Mouse (Mus musculus) G1E (cell line): ENCODE data around the gene Mien1. TPM values are rescaled to one million over a fixed set of nuclear protein-coding genes. Genes with fewer than 3 reads are reported as not detected.

Experiments used
- ATAC-seq: 2 replicates; pipeline ENCODE4 v1.8.0; 2016; ENCODE audit warnings: mild to moderate bottlenecking; ENCODE audit not compliant: insufficient number of reproducible peaks, poor library complexity, low FRiP score, severe bottlenecking; ENCODE audit errors: extremely low read depth
- DNase-seq: peaks from one replicate; pipeline ENCODE4 v3.0.0; 2012; ENCODE audit warnings: low spot score
- H3K27me3 ChIP-seq: 2 replicates; pipeline ENCODE4 v1.6.1; 2012; ENCODE audit warnings: mild to moderate bottlenecking, low read length, inconsistent platforms; ENCODE audit not compliant: insufficient read depth
- H3K36me3 ChIP-seq: replicated peaks from 2 replicates; pipeline ENCODE3; 2012; ENCODE audit warnings: mild to moderate bottlenecking, inconsistent platforms
- H3K4me1 ChIP-seq: 2 replicates; pipeline ENCODE4 v1.6.1; 2012; ENCODE audit warnings: low read depth, low read length, inconsistent platforms, mixed read lengths; ENCODE audit not compliant: insufficient read depth
- H3K4me3 ChIP-seq: 2 replicates; pipeline ENCODE4 v1.5.1; 2012; ENCODE audit warnings: low read depth, mild to moderate bottlenecking, inconsistent platforms, low read length, moderate library complexity, mixed read lengths
- H3K9me3 ChIP-seq: replicated peaks from 2 replicates; pipeline ENCODE4 v1.6.1; 2012; ENCODE audit warnings: inconsistent platforms
- CTCF ChIP-seq: IDR thresholded peaks from 2 replicates; pipeline ENCODE4 v1.5.1; 2012; ENCODE audit warnings: low read depth, low read length, inconsistent platforms, mixed read lengths
- GATA1 ChIP-seq: IDR thresholded peaks from 2 replicates; pipeline ENCODE4 v1.6.1; 2012; ENCODE audit warnings: borderline replicate concordance, low read length, inconsistent platforms, mixed read lengths
- GATA2 ChIP-seq: IDR thresholded peaks from 2 replicates; pipeline ENCODE4 v1.6.1; 2012; ENCODE audit warnings: low read depth, low read length, inconsistent platforms, borderline replicate concordance
- POLR2AphosphoS5 ChIP-seq: IDR thresholded peaks from 2 replicates; pipeline ENCODE4 v1.6.1; 2012; ENCODE audit warnings: low read depth, low read length, inconsistent platforms; ENCODE audit not compliant: insufficient replicate concordance
- TAL1 ChIP-seq: conservative IDR thresholded peaks from 2 replicates; pipeline ENCODE4 v1.6.1; 2012; ENCODE audit warnings: low read depth, low read length, inconsistent platforms, mixed read lengths
- polyA plus RNA-seq: library from polyadenylated mRNA; stranded (reverse); fragments of >175 nt; gene quantifications from 2 replicates; pipeline ENCODE4 v1.2.3, GENCODE M21; 2012
- total RNA-seq, 2 experiments: library from RNA; stranded (forward) in 1 of 2; stranded (reverse) in 1 of 2; fragments of 200-1000 nt in 1 of 2; fragments of >200 nt in 1 of 2; fragmentation: Nextera tagmentation in 1 of 2; gene quantifications; 2 replicates each; pipeline ENCODE4 v1.2.3; 2014 to 2017

The Mien1 gene
- 19.6 and 27.2 TPM in 2 replicates for total RNA-seq (2014; fragmentation: Nextera tagmentation)
- 63.9 and 75.0 TPM in 2 replicates for total RNA-seq (2017)
- 44.3 and 45.5 TPM in 2 replicates for polyA plus RNA-seq

GRCm38 (mm10) chr11:98438331-98439158, at the start of gene Mien1:
Mien1 (minus strand) TSS chr11:98438991.
- TF ChIP-seq CTCF (peak; percentile 59), TAL1 (no peak)
- peak within 1 kb of the TSS; percentile 86 for H3K4me3 ChIP-seq
- H3K27me3 ChIP-seq: peaks cover 13% of the 10 kb centered on the region; the same call in 1 of the 2 replicates
- DNase-seq: peak; percentile 90
- ATAC-seq: peak; percentile 78
- no peaks in the 10 kb centered on the region for H3K9me3 ChIP-seq
- peaks cover 12% of the 10 kb centered on the region for H3K4me1 ChIP-seq
- H3K36me3 ChIP-seq: peaks cover 18% of the 10 kb centered on the region

GRCm38 (mm10) chr11:98487526-98488040, 48.8 kb upstream of the Mien1 start:
- Histone ChIP-seq H3K9me3 (no peaks in the 10 kb centered on the region), H3K4me1 (no peaks in the 10 kb centered on the region), H3K36me3 (no peaks in the 10 kb centered on the region), H3K4me3 (no peak overlapping the region), H3K27me3 (peaks cover 5% of the 10 kb centered on the region; the same call in 1 of the 2 replicates)
- DNase-seq: no peak
- TF ChIP-seq GATA2: no peak
- TF ChIP-seq POLR2AphosphoS5: no peak
- no peak for TF ChIP-seq TAL1
- no peak for TF ChIP-seq CTCF
- TF ChIP-seq GATA1: no peak
- ATAC-seq: no peak

GRCm38 (mm10) chr11:98485749-98486148, 47.0 kb upstream of the Mien1 start:
- DNase-seq (no peak), ATAC-seq (no peak)
- Histone ChIP-seq H3K4me3 (no peak overlapping the region), H3K27me3 (no peaks in the 10 kb centered on the region; the same call in 1 of the 2 replicates), H3K36me3 (no peaks in the 10 kb centered on the region), H3K4me1 (no peaks in the 10 kb centered on the region), H3K9me3 (no peaks in the 10 kb centered on the region)
- TF ChIP-seq POLR2AphosphoS5 (no peak), GATA2 (no peak), CTCF (no peak), GATA1 (no peak), TAL1 (no peak)

DNA sequence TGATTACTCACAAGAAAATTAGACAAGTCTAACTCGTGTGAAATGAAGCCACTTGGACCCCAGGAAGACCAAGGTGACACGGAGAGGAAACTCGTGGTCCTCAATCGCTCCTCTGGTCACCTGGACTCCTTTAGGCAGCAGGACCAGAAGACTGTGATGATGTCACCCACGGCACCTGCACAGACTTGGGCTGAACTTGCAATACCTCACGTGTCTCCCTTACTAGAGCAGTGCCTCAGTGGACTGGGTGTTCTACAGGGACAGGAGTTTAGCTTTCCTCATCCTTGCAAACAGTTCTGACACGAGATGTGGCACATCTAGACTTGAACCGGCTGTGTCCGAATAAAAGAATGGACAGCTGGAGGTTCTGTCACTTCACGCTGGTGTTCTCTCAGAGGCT, 43.3 kb upstream of the Mien1 start:
- no peak for ATAC-seq
- no peak for DNase-seq
- Histone ChIP-seq H3K4me3 (no peak overlapping the region), H3K36me3 (no peaks in the 10 kb centered on the region), H3K4me1 (no peaks in the 10 kb centered on the region; the same call in 1 of the 2 replicates), H3K9me3 (no peaks in the 10 kb centered on the region), H3K27me3 (no peaks in the 10 kb centered on the region; the same call in 1 of the 2 replicates)
- TF ChIP-seq GATA2 (no peak), GATA1 (no peak), CTCF (no peak), POLR2AphosphoS5 (no peak), TAL1 (no peak)

DNA sequence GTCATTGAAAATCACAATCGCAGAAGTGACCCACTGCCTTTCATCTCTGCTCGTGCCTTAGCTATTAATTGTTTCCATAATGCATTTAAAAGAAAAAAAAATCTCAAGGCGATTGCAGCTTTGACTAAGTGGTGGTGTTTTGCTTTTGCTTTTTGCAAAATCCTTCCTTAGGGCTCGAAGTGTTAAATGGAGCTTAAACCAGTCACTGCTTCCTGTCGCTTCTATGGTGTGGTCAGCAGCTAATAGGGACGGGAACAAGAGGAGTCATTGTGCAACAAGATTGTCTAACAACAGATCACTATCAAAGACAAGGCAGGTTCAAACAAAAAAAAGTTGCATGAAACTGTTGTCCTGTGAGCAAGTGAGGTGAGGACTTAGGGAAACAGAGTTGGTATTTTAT, 42.4 kb upstream of the Mien1 start:
- TF ChIP-seq CTCF (no peak), POLR2AphosphoS5 (no peak), GATA1 (no peak), GATA2 (no peak), TAL1 (no peak)
- H3K27me3 ChIP-seq: no peaks in the 10 kb centered on the region; the same call in 1 of the 2 replicates
- no peaks in the 10 kb centered on the region; the same call in 1 of the 2 replicates for H3K4me1 ChIP-seq
- no peaks in the 10 kb centered on the region for H3K9me3 ChIP-seq
- no peak for ATAC-seq
- no peak for DNase-seq
- H3K4me3 ChIP-seq: no peak overlapping the region
- H3K36me3 ChIP-seq: no peaks in the 10 kb centered on the region

- no peak for TF ChIP-seq TAL1
- no peak for TF ChIP-seq GATA2
- TF ChIP-seq POLR2AphosphoS5: no peak
- TF ChIP-seq GATA1: no peak
- no peak for TF ChIP-seq CTCF
- no peak for DNase-seq
- H3K4me3 ChIP-seq: no peak overlapping the region
Observed at GRCm38 (mm10) chr11:98479940-98480497, 41.2 kb upstream of the Mien1 start.

More at GRCm38 (mm10) chr11:98479940-98480497, 41.2 kb upstream of the Mien1 start:
- Histone ChIP-seq H3K4me1 (no peaks in the 10 kb centered on the region; the same call in 1 of the 2 replicates), H3K36me3 (no peaks in the 10 kb centered on the region), H3K9me3 (no peaks in the 10 kb centered on the region), H3K27me3 (no peaks in the 10 kb centered on the region; the same call in 1 of the 2 replicates)
- no peak for ATAC-seq
